In the genomic region with DNA sequence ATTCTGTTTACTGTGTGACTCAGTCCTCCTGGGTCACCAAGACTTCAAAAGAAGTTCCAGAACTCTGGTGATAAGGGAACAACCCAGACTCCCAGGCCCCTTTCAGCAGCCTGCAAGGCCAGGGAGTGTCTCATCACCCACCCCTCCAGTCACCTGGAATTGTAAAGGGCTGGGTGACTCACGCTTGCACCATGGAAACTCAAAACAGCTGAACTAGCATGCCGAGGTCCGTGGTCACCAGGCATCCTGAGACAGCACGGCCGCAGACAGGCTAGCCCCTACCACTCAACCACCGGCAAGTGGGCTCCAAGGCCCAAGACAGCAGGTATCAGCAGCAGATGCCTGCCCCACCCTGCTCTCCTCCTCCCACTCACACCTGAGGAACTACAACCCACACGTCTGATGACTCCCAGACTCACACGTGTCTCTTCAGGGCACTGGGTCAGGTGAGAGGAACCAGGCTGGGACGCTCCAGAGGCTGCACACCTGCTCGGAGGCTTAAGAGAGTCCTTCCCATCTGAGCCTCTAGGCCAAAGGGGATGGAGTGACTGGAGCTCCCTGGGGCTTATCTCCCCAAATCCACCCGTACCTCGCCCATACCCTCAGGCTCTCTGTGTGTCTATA, we compare ENCODE assay signal across 9 mouse cellular contexts. TPM values are rescaled to one million over a fixed set of nuclear protein-coding genes. Genes with fewer than 3 reads are reported as not detected.
DNase-seq lines count a peak whose midpoint lies in the region; ATAC-seq lines count a peak whose summit lies in the region.
"Had no signal": no experiment of that assay in that cellular context is flagged by ENCODE, and none has a peak within 500 bp of the region (broad histone marks: within the 10 kb centered on the region; RNA-seq: fewer than 3 reads in every experiment).

No protein-coding gene starts in this region.

- WGBS in heart, embryonic 13.5 days = 27% methylated on average over 12 of the region's 12 CpGs
- 67% methylated on average over 12 of the region's 12 CpGs for WGBS in midbrain, embryonic 14.5 days
- WGBS in midbrain, embryonic 16.5 days = 72% methylated on average over 12 of the region's 12 CpGs
- 46% methylated on average over 12 of the region's 12 CpGs for WGBS in embryonic facial prominence, embryonic 12.5 days
- WGBS in neural tube, embryonic 14.5 days = 66% methylated on average over 12 of the region's 12 CpGs
- WGBS in midbrain, embryonic 10.5 days = 69% methylated on average over 12 of the region's 12 CpGs

- intact Hi-C loops in heart, postnatal 14 days (cut with DNase I) = no loop called here

- peak overlapping the region; percentile 78 for H3K27ac ChIP-seq in heart, embryonic 13.5 days (replicated peaks)
- 0 out of 2 replicates have a peak overlapping the region, but pooled peaks have one; percentile 14 for H3K27ac ChIP-seq in midbrain, embryonic 14.5 days (replicated peaks; ENCODE audit: low read depth, low read length)
- H3K27ac ChIP-seq in midbrain, embryonic 16.5 days (ENCODE audit: low read length) = no peak overlapping the region
- H3K27ac ChIP-seq in embryonic facial prominence, embryonic 12.5 days = no peak overlapping the region
- H3K27ac ChIP-seq in neural tube, embryonic 14.5 days (ENCODE audit: low read depth, low read length) = peak overlapping the region; percentile 63
- no peak overlapping the region; the same call in 1 of the 2 replicates for H3K27ac ChIP-seq in midbrain, embryonic 10.5 days (replicated peaks)

- H3K4me3 ChIP-seq in heart, embryonic 13.5 days = no peak overlapping the region
- H3K4me3 ChIP-seq in midbrain, embryonic 14.5 days (replicated peaks; ENCODE audit: low read depth, low read length) = no peak overlapping the region
- H3K4me3 ChIP-seq in midbrain, embryonic 16.5 days (ENCODE audit: low read depth, low read length) = no peak overlapping the region
- H3K4me3 ChIP-seq in embryonic facial prominence, embryonic 12.5 days = no peak overlapping the region
- H3K4me3 ChIP-seq in neural tube, embryonic 14.5 days (ENCODE audit: low read depth, low read length) = no peak overlapping the region
- H3K4me3 ChIP-seq in midbrain, embryonic 10.5 days = no peak overlapping the region

- peak; percentile 39; the same call in 1 of the 2 replicates for ATAC-seq in heart, embryonic 13.5 days (ENCODE audit: extremely low read depth, insufficient number of reproducible peaks, low FRiP score, low TSS enrichment)
- no peak for ATAC-seq in midbrain, embryonic 14.5 days (ENCODE audit: low FRiP score, low TSS enrichment)
- ATAC-seq in midbrain, embryonic 16.5 days = no peak
- peak; percentile 22; the same call in 1 of the 2 replicates for ATAC-seq in embryonic facial prominence, embryonic 12.5 days (ENCODE audit: insufficient number of reproducible peaks, insufficient read depth, low FRiP score, low TSS enrichment)
- ATAC-seq in neural tube, embryonic 14.5 days (ENCODE audit: low read depth) = 0 out of 2 replicates have a peak, but pooled peaks have one; percentile 8
- ATAC-seq in megakaryocyte progenitor cell, adult 5-6 weeks (replicated peaks; ENCODE audit: poor library complexity) = no peak

- no peak for DNase-seq in heart, postnatal 14 days
- DNase-seq in midbrain, embryonic 14.5 days = no peak
- DNase-seq in midbrain, embryonic 10.5 days (ENCODE audit: low spot score) = no peak
- DNase-seq: right cerebral cortex, adult 18-20 months had no signal

- H3K4me2 ChIP-seq in heart, embryonic 13.5 days = peak overlapping the region; percentile 46
- no peak overlapping the region for H3K4me2 ChIP-seq in midbrain, embryonic 14.5 days (ENCODE audit: low read length)
- no peak overlapping the region for H3K4me2 ChIP-seq in midbrain, embryonic 16.5 days (ENCODE audit: low read length)
- no peak overlapping the region for H3K4me2 ChIP-seq in embryonic facial prominence, embryonic 12.5 days (replicated peaks)
- H3K4me2 ChIP-seq in neural tube, embryonic 14.5 days (ENCODE audit: low read depth, low read length) = no peak overlapping the region

- no peaks in the 10 kb centered on the region for H3K36me3 ChIP-seq in heart, embryonic 13.5 days
- H3K36me3 ChIP-seq in midbrain, embryonic 14.5 days (ENCODE audit: control insufficient read depth, insufficient read depth, low read length) = no peaks in the 10 kb centered on the region
- H3K36me3 ChIP-seq in midbrain, embryonic 16.5 days (ENCODE audit: control insufficient read depth, insufficient read depth, low read length) = no peaks in the 10 kb centered on the region
- no peaks in the 10 kb centered on the region for H3K36me3 ChIP-seq in embryonic facial prominence, embryonic 12.5 days
- H3K36me3 ChIP-seq in neural tube, embryonic 14.5 days (ENCODE audit: control insufficient read depth, insufficient read depth, low read length) = no peaks in the 10 kb centered on the region
- no peaks in the 10 kb centered on the region for H3K36me3 ChIP-seq in midbrain, embryonic 10.5 days

- H3K9me3 ChIP-seq in heart, embryonic 13.5 days = no peaks in the 10 kb centered on the region
- H3K9me3 ChIP-seq in midbrain, embryonic 14.5 days (ENCODE audit: control insufficient read depth, low read length) = no peaks in the 10 kb centered on the region
- H3K9me3 ChIP-seq in midbrain, embryonic 16.5 days (replicated peaks; ENCODE audit: control insufficient read depth, low read length, poor library complexity, severe bottlenecking) = no peaks in the 10 kb centered on the region
- H3K9me3 ChIP-seq in embryonic facial prominence, embryonic 12.5 days = no peaks in the 10 kb centered on the region
- no peaks in the 10 kb centered on the region for H3K9me3 ChIP-seq in neural tube, embryonic 14.5 days (ENCODE audit: control insufficient read depth, low read length)
- no peaks in the 10 kb centered on the region for H3K9me3 ChIP-seq in midbrain, embryonic 10.5 days (replicated peaks)

- peak overlapping the region; percentile 56 for H3K9ac ChIP-seq in heart, embryonic 13.5 days
- H3K9ac ChIP-seq in midbrain, embryonic 14.5 days (replicated peaks; ENCODE audit: low read length) = no peak overlapping the region
- no peak overlapping the region for H3K9ac ChIP-seq in midbrain, embryonic 16.5 days (ENCODE audit: low read depth, low read length)
- no peak overlapping the region for H3K9ac ChIP-seq in embryonic facial prominence, embryonic 12.5 days
- H3K9ac ChIP-seq in neural tube, embryonic 14.5 days (replicated peaks; ENCODE audit: low read depth, low read length) = no peak overlapping the region

- no peaks in the 10 kb centered on the region for H3K27me3 ChIP-seq in heart, embryonic 13.5 days (replicated peaks)
- H3K27me3 ChIP-seq in midbrain, embryonic 14.5 days (ENCODE audit: control insufficient read depth, insufficient read depth, low read length) = no peaks in the 10 kb centered on the region
- no peaks in the 10 kb centered on the region for H3K27me3 ChIP-seq in midbrain, embryonic 16.5 days (ENCODE audit: control insufficient read depth, insufficient read depth, low read depth, low read length)
- no peaks in the 10 kb centered on the region for H3K27me3 ChIP-seq in embryonic facial prominence, embryonic 12.5 days
- H3K27me3 ChIP-seq in neural tube, embryonic 14.5 days (ENCODE audit: control insufficient read depth, insufficient read depth, low read length) = no peaks in the 10 kb centered on the region
- H3K27me3 ChIP-seq in midbrain, embryonic 10.5 days (ENCODE audit: low read depth, poor library complexity, severe bottlenecking) = no peaks in the 10 kb centered on the region

- peaks cover 78% of the 10 kb centered on the region for H3K4me1 ChIP-seq in heart, embryonic 13.5 days
- H3K4me1 ChIP-seq in midbrain, embryonic 14.5 days (ENCODE audit: control insufficient read depth, insufficient read depth, low read length) = peaks cover 20% of the 10 kb centered on the region
- H3K4me1 ChIP-seq in midbrain, embryonic 16.5 days (ENCODE audit: control insufficient read depth, insufficient read depth, low read length) = peaks cover 25% of the 10 kb centered on the region
- H3K4me1 ChIP-seq in embryonic facial prominence, embryonic 12.5 days = peaks cover 67% of the 10 kb centered on the region
- peaks cover 36% of the 10 kb centered on the region for H3K4me1 ChIP-seq in neural tube, embryonic 14.5 days (ENCODE audit: control insufficient read depth, insufficient read depth, low read length)
- H3K4me1 ChIP-seq in midbrain, embryonic 10.5 days = peaks cover 48% of the 10 kb centered on the region

RNA-seq across cellular contexts. Expression of a gene that starts 38.9 kb away (rescaled TPM):
- 8.6 and 10.4 TPM in 2 replicates for polyA plus RNA-seq in heart, embryonic 13.5 days (2015; fragmentation: Nextera tagmentation; extraction: Ambion mirVana)
- 10 to 100 TPM; 10.4 to 14.1 TPM for total RNA-seq in heart, postnatal 14 days (2021)
- polyA plus RNA-seq in midbrain, embryonic 14.5 days (2014; fragmentation: Nextera tagmentation; extraction: Ambion mirVana) = 32.9 TPM in 2 replicates
- 21.4 and 23.5 TPM in 2 replicates for polyA plus RNA-seq in midbrain, embryonic 16.5 days (2015; fragmentation: Nextera tagmentation; extraction: Ambion mirVana)
- 28.9 and 30.3 TPM in 2 replicates for polyA plus RNA-seq in embryonic facial prominence, embryonic 12.5 days (2016; fragmentation: Nextera tagmentation; extraction: Ambion mirVana)
- polyA plus RNA-seq in neural tube, embryonic 14.5 days (2014; fragmentation: Nextera tagmentation; extraction: Ambion mirVana) = 35.7 and 37.5 TPM in 2 replicates
- not detected in 2 replicates for total RNA-seq in megakaryocyte progenitor cell, adult 5-6 weeks (2015)
- total RNA-seq in megakaryocyte progenitor cell, adult 5-6 weeks (2017) = 1.1 TPM in 1 of 2 replicates, not detected in the other
- polyA plus RNA-seq in midbrain, embryonic 10.5 days (2016; fragmentation: Nextera tagmentation; extraction: Ambion mirVana) = 11.3 and 11.7 TPM in 2 replicates

Comparison
In these comparisons a context has a peak if more than half of its experiments do, and no peak if none do; other contexts are left out.
1. H3K27ac ChIP-seq: peak in heart, embryonic 13.5 days (single experiment), midbrain, embryonic 14.5 days (single experiment) and neural tube, embryonic 14.5 days (single experiment); none in midbrain, embryonic 16.5 days (single experiment), embryonic facial prominence, embryonic 12.5 days (single experiment) and midbrain, embryonic 10.5 days (single experiment).
2. ATAC-seq: peak in heart, embryonic 13.5 days (single experiment), embryonic facial prominence, embryonic 12.5 days (single experiment) and neural tube, embryonic 14.5 days (single experiment); none in midbrain, embryonic 14.5 days (single experiment), midbrain, embryonic 16.5 days (single experiment) and megakaryocyte progenitor cell, adult 5-6 weeks (single experiment).